In genomic region chr12:56241735-56242134, GRCm38 (mm10) we compare ENCODE assay signal across 8 mouse cellular contexts.
DNase-seq lines count a peak whose midpoint lies in the region; ATAC-seq and TF ChIP-seq lines count a peak whose summit lies in the region.

No protein-coding gene starts in this region.

- DNase-seq in forebrain, embryonic 14.5 days (ENCODE audit: low spot score): peak; percentile 55
- peak; percentile 57 for DNase-seq in right cerebral cortex, adult 18-20 months
- no peak for DNase-seq in right cerebral cortex, postnatal 25 days
- peak; percentile 57 to 60 for DNase-seq in cerebellum, postnatal 10 days
- DNase-seq in kidney, postnatal 10 days: peak; percentile 63
- peak; percentile 81 for DNase-seq in lung, embryonic 14.5 days
- DNase-seq in thymus, postnatal 4 days: peak; percentile 38

- no peaks in the 10 kb centered on the region for H3K4me1 ChIP-seq in forebrain, embryonic 14.5 days (ENCODE audit: control insufficient read depth, insufficient read depth, low read length)
- no peaks in the 10 kb centered on the region for H3K4me1 ChIP-seq in forebrain, embryonic 15.5 days
- no peaks in the 10 kb centered on the region for H3K4me1 ChIP-seq in lung, embryonic 14.5 days (ENCODE audit: insufficient read depth)

- H3K4me3 ChIP-seq in forebrain, embryonic 14.5 days (ENCODE audit: low read depth, low read length): no peak overlapping the region
- H3K4me3 ChIP-seq in forebrain, embryonic 15.5 days: no peak overlapping the region
- H3K4me3 ChIP-seq in lung, embryonic 14.5 days (ENCODE audit: low read depth, low read length): no peak overlapping the region

- H3K9ac ChIP-seq in forebrain, embryonic 14.5 days (ENCODE audit: low read length): no peak overlapping the region
- H3K9ac ChIP-seq in forebrain, embryonic 15.5 days (replicated peaks): no peak overlapping the region
- H3K9ac ChIP-seq in lung, embryonic 14.5 days: no peak overlapping the region

- TF ChIP-seq CTCF in lung, embryonic 14.5 days (IDR thresholded peaks at IDR 0.05; ENCODE audit: low read depth): peak; percentile 76

- no peak for ATAC-seq in forebrain, embryonic 14.5 days
- no peak for ATAC-seq in forebrain, embryonic 15.5 days (replicated peaks)
- peak; percentile 73; the same call in 1 of the 2 replicates for ATAC-seq in lung, embryonic 14.5 days (ENCODE audit: insufficient read depth)

- no peak overlapping the region for H3K27ac ChIP-seq in forebrain, embryonic 14.5 days (ENCODE audit: low read depth, low read length)
- no peak overlapping the region for H3K27ac ChIP-seq in forebrain, embryonic 15.5 days (replicated peaks)
- peak overlapping the region; percentile 0; the same call in 1 of the 2 replicates for H3K27ac ChIP-seq in lung, embryonic 14.5 days (ENCODE audit: low read depth)

- 19% methylated on average over 5 of the region's 5 CpGs for WGBS in forebrain, embryonic 14.5 days
- 24% methylated on average over 5 of the region's 5 CpGs for WGBS in forebrain, embryonic 15.5 days
- 38% methylated on average over 5 of the region's 5 CpGs for WGBS in lung, embryonic 14.5 days

- H3K9me3 ChIP-seq in forebrain, embryonic 14.5 days (replicated peaks; ENCODE audit: control insufficient read depth, low read length): no peaks in the 10 kb centered on the region
- no peaks in the 10 kb centered on the region for H3K9me3 ChIP-seq in forebrain, embryonic 15.5 days
- H3K9me3 ChIP-seq in lung, embryonic 14.5 days (ENCODE audit: low read depth, low read length): no peaks in the 10 kb centered on the region

- no peaks in the 10 kb centered on the region for H3K36me3 ChIP-seq in forebrain, embryonic 14.5 days (ENCODE audit: control insufficient read depth, insufficient read depth, low read length)
- no peaks in the 10 kb centered on the region for H3K36me3 ChIP-seq in forebrain, embryonic 15.5 days
- no peaks in the 10 kb centered on the region for H3K36me3 ChIP-seq in lung, embryonic 14.5 days (ENCODE audit: insufficient read depth)

- no peak overlapping the region for H3K4me2 ChIP-seq in forebrain, embryonic 14.5 days (ENCODE audit: low read length)
- H3K4me2 ChIP-seq in forebrain, embryonic 15.5 days (replicated peaks): no peak overlapping the region
- H3K4me2 ChIP-seq in lung, embryonic 14.5 days: no peak overlapping the region

- H3K27me3 ChIP-seq in forebrain, embryonic 14.5 days (replicated peaks; ENCODE audit: control insufficient read depth, insufficient read depth, low read length): no peaks in the 10 kb centered on the region
- no peaks in the 10 kb centered on the region for H3K27me3 ChIP-seq in forebrain, embryonic 15.5 days
- H3K27me3 ChIP-seq in lung, embryonic 14.5 days (ENCODE audit: insufficient read depth, low read length): no peaks in the 10 kb centered on the region
